Comparison of ENCODE assay signal across 19 mouse cellular contexts in the genomic region with DNA sequence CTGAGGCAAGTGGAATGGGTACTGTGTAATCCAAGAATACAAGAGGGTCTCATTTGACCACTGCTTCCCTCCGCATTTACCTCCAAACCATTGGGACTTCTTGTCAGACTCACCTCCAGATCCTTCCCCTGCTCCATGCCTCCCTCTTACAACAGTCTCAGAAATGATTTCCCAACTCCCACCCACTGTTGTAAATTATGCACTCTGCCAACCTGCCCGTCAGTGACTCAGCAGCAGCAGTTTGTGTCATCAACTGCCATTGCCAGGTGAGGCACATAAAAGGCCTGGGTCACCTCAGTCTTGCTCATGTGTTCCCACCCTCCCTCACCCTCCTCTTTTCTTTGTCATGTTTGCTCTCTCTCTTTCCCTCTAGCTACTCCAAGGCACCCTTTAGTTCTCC. TPM values are rescaled to one million over a fixed set of nuclear protein-coding genes. Genes with fewer than 3 reads are reported as not detected.
DNase-seq lines count a peak whose midpoint lies in the region; ATAC-seq and TF ChIP-seq lines count a peak whose summit lies in the region.
"Had no signal": no experiment of that assay in that cellular context is flagged by ENCODE, and none has a peak within 500 bp of the region (broad histone marks: within the 10 kb centered on the region; RNA-seq: fewer than 3 reads in every experiment).

No protein-coding gene starts in this region.

- H3K4me3 ChIP-seq in liver, adult 2 months (ENCODE audit: insufficient read depth, low read depth, low read length), result no peak overlapping the region
- no peak overlapping the region for H3K4me3 ChIP-seq in liver, embryonic 11.5 days (ENCODE audit: low read depth, low read length)
- H3K4me3 ChIP-seq: embryonic facial prominence, embryonic 15.5 days; erythroblast, embryonic 14.5 days; forebrain, embryonic 15.5 days; heart, embryonic 13.5 days; hindbrain, embryonic 15.5 days had no signal

- ATAC-seq in liver, embryonic 11.5 days (replicated peaks; ENCODE audit: low FRiP score), result no peak
- ATAC-seq: forebrain, embryonic 15.5 days had no signal

- no peak overlapping the region for H3K27ac ChIP-seq in liver, adult 2 months (replicated peaks; ENCODE audit: insufficient read depth, low read depth, low read length)
- H3K27ac ChIP-seq in liver, embryonic 11.5 days (ENCODE audit: low read depth, low read length), result no peak overlapping the region
- H3K27ac ChIP-seq: embryonic facial prominence, embryonic 15.5 days; forebrain, embryonic 15.5 days; heart, embryonic 13.5 days; hindbrain, embryonic 15.5 days had no signal

- H3K9ac ChIP-seq in liver, adult 2 months (ENCODE audit: low read depth, low read length), result no peak overlapping the region
- no peak overlapping the region for H3K9ac ChIP-seq in liver, embryonic 11.5 days (ENCODE audit: low read depth, low read length)
- H3K9ac ChIP-seq: embryonic facial prominence, embryonic 15.5 days; forebrain, embryonic 15.5 days; heart, embryonic 13.5 days; hindbrain, embryonic 15.5 days had no signal

- H3K79me2 ChIP-seq in liver, adult 2 months (ENCODE audit: control insufficient read depth, insufficient read depth, low read length), result no peaks in the 10 kb centered on the region

- no peaks in the 10 kb centered on the region for H3K27me3 ChIP-seq in liver, adult 2 months (ENCODE audit: control insufficient read depth, insufficient read depth, low read length)
- no peaks in the 10 kb centered on the region for H3K27me3 ChIP-seq in liver, embryonic 11.5 days (replicated peaks; ENCODE audit: control insufficient read depth, insufficient read depth, low read length)
- H3K27me3 ChIP-seq: embryonic facial prominence, embryonic 15.5 days; forebrain, embryonic 15.5 days; heart, embryonic 13.5 days; hindbrain, embryonic 15.5 days had no signal

- H3K4me1 ChIP-seq in liver, adult 2 months (ENCODE audit: control insufficient read depth, insufficient read depth, low read length), result no peaks in the 10 kb centered on the region
- H3K4me1 ChIP-seq in liver, embryonic 11.5 days (replicated peaks; ENCODE audit: control insufficient read depth, insufficient read depth, low read length), result no peaks in the 10 kb centered on the region
- H3K4me1 ChIP-seq: embryonic facial prominence, embryonic 15.5 days; forebrain, embryonic 15.5 days; heart, embryonic 13.5 days; hindbrain, embryonic 15.5 days had no signal

- no peaks in the 10 kb centered on the region; the same call in 1 of the 2 replicates for H3K36me3 ChIP-seq in liver, adult 2 months (ENCODE audit: control insufficient read depth, insufficient read depth, low read length)
- no peaks in the 10 kb centered on the region for H3K36me3 ChIP-seq in liver, embryonic 11.5 days (ENCODE audit: control insufficient read depth, insufficient read depth, low read length)
- H3K36me3 ChIP-seq: embryonic facial prominence, embryonic 15.5 days; forebrain, embryonic 15.5 days; heart, embryonic 13.5 days; hindbrain, embryonic 15.5 days had no signal

- WGBS in liver, adult 2 months, result 64% methylated on average over 2 of the region's 2 CpGs
- 68% methylated on average over 2 of the region's 2 CpGs for WGBS in liver, embryonic 11.5 days

- DNase-seq in adrenal gland, adult 2 months, result peak; percentile 56
- no peak for DNase-seq in adrenal gland, postnatal 4 days (ENCODE audit: low spot score in 2 of 2)
- peak; percentile 1 for DNase-seq in liver, adult 2 months (ENCODE audit: extremely low read depth, low read depth, low spot score)
- DNase-seq in liver, embryonic 11.5 days (ENCODE audit: low spot score), result no peak
- DNase-seq in fat pad, adult 2 months (ENCODE audit: extremely low read depth, low read depth, low spot score), result peak; percentile 82
- no peak for DNase-seq in cerebellum, postnatal 14 days
- DNase-seq in cerebellum, adult 9-10 months, result no peak
- DNase-seq: cerebellum, adult 11-12 months; cerebellum, adult 9-11 months; embryo, embryonic 11 days; gastrocnemius, postnatal 25 days; heart, adult 11 months; heart, postnatal 36 days; kidney, adult 18-20 months had no signal

- no peak overlapping the region for H3K4me2 ChIP-seq in liver, embryonic 11.5 days
- H3K4me2 ChIP-seq: embryonic facial prominence, embryonic 15.5 days; forebrain, embryonic 15.5 days; heart, embryonic 13.5 days; hindbrain, embryonic 15.5 days had no signal

- H3K9me3 ChIP-seq in liver, embryonic 11.5 days (ENCODE audit: control insufficient read depth, low read length), result no peaks in the 10 kb centered on the region
- H3K9me3 ChIP-seq: embryonic facial prominence, embryonic 15.5 days; forebrain, embryonic 15.5 days; heart, embryonic 13.5 days; hindbrain, embryonic 15.5 days had no signal

- TF ChIP-seq CTCF in liver, adult 2 months (IDR thresholded peaks at IDR 0.05; ENCODE audit: low read depth, low read length), result no peak

- no peak for TF ChIP-seq POLR2A in liver, adult 2 months (IDR thresholded peaks at IDR 0.05; ENCODE audit: extremely low read depth, insufficient read depth, low read length)

RNA-seq across cellular contexts. Expression of a gene that starts 41.0 kb away (rescaled TPM):
- total RNA-seq in adrenal gland, adult 2 months (2021), result 10 to 100 TPM; 32.9 to 37.3 TPM
- polyA plus RNA-seq in adrenal gland, adult 2 months (2012; rRNA removed), result 3.6 and 3.7 TPM in 2 replicates
- 10 to 100 TPM; 51.7 to 53.1 TPM for total RNA-seq in adrenal gland, postnatal 4 days (2021)
- total RNA-seq in liver, adult 2 months (2014; rRNA removed), result 2.6 and 3.5 TPM in 2 replicates
- 0.62 and 0.71 TPM in 2 replicates for polyA plus RNA-seq in liver, adult 2 months (2012; rRNA removed)
- 59.2 and 63.3 TPM in 2 replicates for polyA plus RNA-seq in liver, embryonic 11.5 days (2014; fragmentation: Nextera tagmentation; extraction: Ambion mirVana)
- polyA plus RNA-seq: erythroblast, embryonic 14.5 days had no signal

Comparison
In these comparisons a context has a peak if more than half of its experiments do, and no peak if none do; other contexts are left out.
1. DNase-seq: peak in adrenal gland, adult 2 months (single experiment), liver, adult 2 months (single experiment) and fat pad, adult 2 months (single experiment); none in adrenal gland, postnatal 4 days (0 of 2), liver, embryonic 11.5 days (single experiment), cerebellum, postnatal 14 days (0 of 2) and cerebellum, adult 9-10 months (single experiment).